Mouse (Mus musculus) CH12.LX (cell line): ENCODE data around the gene Exosc10. TPM values are rescaled to one million over a fixed set of nuclear protein-coding genes. Genes with fewer than 3 reads are reported as not detected.
A peak's percentile ranks its signal among the peaks of the same experiment; 100 is the strongest.

Experiments used
- DNase-seq: peaks from one replicate; pipeline ENCODE4 v3.0.0-alpha.2; 2013; ENCODE audit errors: extremely low read depth
- H3K27ac ChIP-seq: 2 replicates; pipeline ENCODE4 v1.5.1; 2012; ENCODE audit warnings: low read depth, mild to moderate bottlenecking, control low read depth, moderate library complexity; ENCODE audit not compliant: insufficient read depth
- H3K27me3 ChIP-seq: replicated peaks from 2 replicates; pipeline ENCODE3; 2012; ENCODE audit warnings: inconsistent platforms
- H3K36me3 ChIP-seq, 2 experiments: replicated peaks in 1 of 2; 2 replicates each; pipeline versions ENCODE3 to v1.6.1; 2012; ENCODE audit warnings: inconsistent platforms in 1 of 2, low read length in 1 of 2, mild to moderate bottlenecking in 1 of 2, mixed read lengths in 1 of 2, moderate library complexity in 1 of 2; ENCODE audit not compliant: control insufficient read depth in 1 of 2, insufficient read depth in 1 of 2
- H3K4me1 ChIP-seq, 2 experiments: 2 replicates each; pipeline ENCODE4 v1.6.1; 2012; ENCODE audit warnings: inconsistent platforms in 1 of 2, moderate library complexity in 1 of 2; ENCODE audit not compliant: insufficient read depth in 2 of 2, control insufficient read depth in 1 of 2
- H3K4me2 ChIP-seq: 2 replicates; pipeline ENCODE4 v1.6.1; 2012; ENCODE audit warnings: low read depth, mild to moderate bottlenecking, control low read depth; ENCODE audit not compliant: poor library complexity, insufficient read depth, severe bottlenecking
- H3K4me3 ChIP-seq, 3 experiments: fragments of 150-350 bp in 1 of 3; sonication (generic) in 1 of 3; replicated peaks in 1 of 3; 2 replicates each; pipeline versions ENCODE3 to v1.5.1; 2011 to 2012; ENCODE audit warnings: low read depth in 2 of 3, low read length in 2 of 3, mild to moderate bottlenecking in 2 of 3, moderate library complexity in 2 of 3, control low read depth in 1 of 3, improper control_type of control experiment in 1 of 3, inconsistent platforms in 1 of 3, mixed read lengths in 1 of 3; ENCODE audit not compliant: poor library complexity in 1 of 3
- H3K79me2 ChIP-seq: replicated peaks from 2 replicates; pipeline ENCODE4 v1.6.1; 2012; ENCODE audit warnings: mild to moderate bottlenecking, moderate library complexity; ENCODE audit not compliant: control insufficient read depth, poor library complexity, insufficient read depth, severe bottlenecking; ENCODE audit errors: extremely low read depth
- H3K9ac ChIP-seq: 2 replicates; pipeline ENCODE4 v1.6.1; 2012; ENCODE audit warnings: low read depth, mild to moderate bottlenecking, control low read depth, moderate library complexity; ENCODE audit not compliant: insufficient read depth
- H3K9me3 ChIP-seq: replicated peaks from 2 replicates; pipeline ENCODE3; 2012; ENCODE audit warnings: low read length, inconsistent platforms, mixed read lengths
- BHLHE40 ChIP-seq: IDR thresholded peaks from 2 replicates; pipeline ENCODE4 v1.6.1; 2011; ENCODE audit warnings: mild to moderate bottlenecking, low read depth, low read length, improper control_type of control experiment
- CHD1 ChIP-seq: IDR thresholded peaks from 2 replicates; pipeline ENCODE4 v1.6.1; 2012; ENCODE audit warnings: low read depth, low read length, improper control_type of control experiment, inconsistent platforms
- E2F4 ChIP-seq: IDR thresholded peaks from 2 replicates; pipeline ENCODE4 v1.6.1; 2011; ENCODE audit warnings: low read depth, low read length, improper control_type of control experiment; ENCODE audit not compliant: insufficient replicate concordance
- ELF1 ChIP-seq: IDR thresholded peaks from 2 replicates; pipeline ENCODE4 v1.6.1; 2014; ENCODE audit warnings: low read depth, mild to moderate bottlenecking, inconsistent platforms, low read length, improper control_type of control experiment
- EP300 ChIP-seq: IDR thresholded peaks from 2 replicates; pipeline ENCODE4 v1.6.1; 2011; ENCODE audit warnings: low read length, improper control_type of control experiment
- ETS1 ChIP-seq: conservative IDR thresholded peaks from 2 replicates; pipeline ENCODE4 v1.6.1; 2012; ENCODE audit warnings: low read depth, mild to moderate bottlenecking, inconsistent platforms, low read length, improper control_type of control experiment, moderate library complexity
- HCFC1 ChIP-seq: IDR thresholded peaks from 2 replicates; pipeline ENCODE4 v1.6.1; 2012; ENCODE audit warnings: low read depth, mild to moderate bottlenecking, inconsistent platforms, low read length, improper control_type of control experiment
- IRF4 ChIP-seq: IDR thresholded peaks from 2 replicates; pipeline ENCODE4 v1.6.1; 2014; ENCODE audit warnings: low read depth, mild to moderate bottlenecking, inconsistent platforms, low read length, improper control_type of control experiment
- JUN ChIP-seq: IDR thresholded peaks from 2 replicates; pipeline ENCODE4 v1.6.1; 2011; ENCODE audit warnings: low read depth, mild to moderate bottlenecking, low read length, improper control_type of control experiment, moderate library complexity; ENCODE audit not compliant: insufficient read depth
- MAFK ChIP-seq: IDR thresholded peaks from 2 replicates; pipeline ENCODE4 v1.6.1; 2011; ENCODE audit warnings: low read length, improper control_type of control experiment; ENCODE audit not compliant: insufficient replicate concordance
- PAX5 ChIP-seq: IDR thresholded peaks from 2 replicates; pipeline ENCODE4 v1.6.1; 2012; ENCODE audit warnings: low read length, inconsistent platforms, mixed read lengths
- POLR2A ChIP-seq: IDR thresholded peaks from 2 replicates; pipeline ENCODE4 v1.6.1; 2011; ENCODE audit warnings: low read depth, mild to moderate bottlenecking, improper control_type of control experiment, low read length
- POLR2AphosphoS2 ChIP-seq: IDR thresholded peaks from 2 replicates; pipeline ENCODE4 v1.6.1; 2011; ENCODE audit warnings: low read depth, low read length, improper control_type of control experiment
- RCOR1 ChIP-seq: conservative IDR thresholded peaks from 2 replicates; pipeline ENCODE4 v1.6.1; 2012; ENCODE audit warnings: low read depth, mild to moderate bottlenecking, inconsistent platforms, low read length, improper control_type of control experiment
- SIN3A ChIP-seq: IDR thresholded peaks from 2 replicates; pipeline ENCODE4 v1.6.1; 2012; ENCODE audit warnings: low read length, improper control_type of control experiment, inconsistent platforms
- TBP ChIP-seq: conservative IDR thresholded peaks from 2 replicates; pipeline ENCODE4 v1.6.1; 2011; ENCODE audit warnings: low read depth, low read length, improper control_type of control experiment
- USF2 ChIP-seq: conservative IDR thresholded peaks from 2 replicates; pipeline ENCODE4 v1.6.1; 2011; ENCODE audit warnings: low read depth, low read length, improper control_type of control experiment
- ZC3H11A ChIP-seq: IDR thresholded peaks from 2 replicates; pipeline ENCODE4 v1.6.1; 2012; ENCODE audit warnings: low read depth, mild to moderate bottlenecking, inconsistent platforms, low read length, improper control_type of control experiment
- ZMIZ1 ChIP-seq: IDR thresholded peaks from 2 replicates; pipeline ENCODE4 v1.6.1; 2012; ENCODE audit warnings: low read depth, mild to moderate bottlenecking, inconsistent platforms, low read length, improper control_type of control experiment
- dilution Hi-C: fragments of 300-500 bp; cut with MboI; formaldehyde crosslinking; loops from 2 replicates; pipeline ENCODE4 v1.14.3; 2020; ENCODE audit warnings: low sequenced_read_pairs; ENCODE audit not compliant: extremely low pct_unique_long_range_greater_than_20kb, extremely low pct_ligation_motif_present
- in situ Hi-C: fragments of 300-500 bp; cut with MboI; formaldehyde crosslinking; loops from 3 replicates; pipeline ENCODE4 v1.14.3; 2019; ENCODE audit warnings: low sequenced_read_pairs, low pct_ligation_motif_present, low pct_unique_long_range_greater_than_20kb, mixed read lengths
- polyA plus RNA-seq: library from polyadenylated mRNA; unstranded; fragments of >175 nt; gene quantifications from 2 replicates; pipeline ENCODE4 v1.2.1, GENCODE M21; 2012; ENCODE audit warnings: low read depth; ENCODE audit not compliant: insufficient read length
- total RNA-seq, 2 experiments: library from RNA; depleted of rRNA; stranded (reverse); fragments of 300-350 nt in 1 of 2; fragments of >200 nt in 1 of 2; gene quantifications; 2 replicates each; pipeline ENCODE4 v1.2.3; 2012 to 2014

Gene Exosc10
- total and polyA plus RNA-seq, 3 experiments: 40.1 to 108 (median 61.8) TPM

DNA sequence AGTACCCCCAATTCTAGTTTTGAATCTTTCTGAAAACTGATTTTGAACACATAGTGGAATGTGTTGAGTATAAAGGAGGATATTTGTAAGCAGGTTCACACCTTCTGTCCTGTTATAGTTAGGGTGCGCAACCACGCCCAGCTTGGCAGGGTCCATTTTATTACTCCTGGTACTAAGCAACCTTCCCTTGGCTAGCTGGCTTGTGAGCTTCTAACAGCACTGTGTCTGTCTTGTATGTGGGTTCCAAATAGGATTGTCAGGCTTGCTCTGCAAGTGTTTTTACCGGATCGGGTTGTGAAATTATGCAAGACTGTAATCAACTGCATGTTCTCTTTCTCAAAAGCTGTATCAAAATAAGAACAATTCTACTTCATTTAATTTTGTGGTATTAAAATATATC lies 64.3 kb downstream of the Exosc10 start:
- in situ Hi-C loops (loop anchor here (25.0 kb wide), 1 partner anchor 460 kb away; the partner anchor contains the start of genes Fbxo2, Fbxo44 and Fbxo6), dilution Hi-C loops (no loop called here)
- peaks cover 6 to 58% of the 10 kb centered on the region in 2 experiments for H3K4me1 ChIP-seq

DNA sequence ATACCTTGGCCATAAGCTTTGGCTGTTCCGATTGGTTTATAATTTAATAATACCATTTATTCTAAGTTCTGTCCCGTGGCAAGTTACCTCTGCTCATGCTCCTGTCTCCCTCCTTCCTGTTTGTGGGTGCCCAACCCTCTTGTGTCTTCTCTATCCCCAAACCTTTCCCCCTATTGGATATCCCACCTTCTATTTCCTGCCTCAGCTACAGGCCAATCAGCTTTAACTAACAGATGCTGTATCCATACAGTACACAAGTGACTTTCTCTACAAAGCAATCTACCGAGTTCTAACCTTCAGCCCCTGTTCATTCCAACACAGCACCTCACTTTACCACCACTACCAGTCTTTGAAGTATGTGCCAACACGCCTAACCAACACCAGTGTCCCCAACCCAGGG lies 65.4 kb downstream of the Exosc10 start:
- no peak overlapping the region; the same call in 1 of the 2 replicates for H3K9ac ChIP-seq
- H3K4me2 ChIP-seq: peak overlapping the region; percentile 95; the same call in 1 of the 2 replicates
- in situ Hi-C loops: loop anchor here (25.0 kb wide), 1 partner anchor 461 kb away; the partner anchor contains the start of genes Fbxo2, Fbxo44 and Fbxo6

More for the DNA sequence above, 64.3 kb downstream of the Exosc10 start:
- Histone ChIP-seq H3K9ac (no peak overlapping the region), H3K4me3 (no peak overlapping the region), H3K27me3 (no peaks in the 10 kb centered on the region), H3K9me3 (no peaks in the 10 kb centered on the region), H3K4me2 (no peak overlapping the region), H3K36me3 (peaks cover 60 to 70% of the 10 kb centered on the region in 2 experiments), H3K27ac (no peak overlapping the region), H3K79me2 (peaks cover 75% of the 10 kb centered on the region)
- DNase-seq: no peak
- TF ChIP-seq EP300 (no peak), PAX5 (no peak), POLR2A (no peak), TBP (no peak), ELF1 (no peak), SIN3A (no peak)

DNA sequence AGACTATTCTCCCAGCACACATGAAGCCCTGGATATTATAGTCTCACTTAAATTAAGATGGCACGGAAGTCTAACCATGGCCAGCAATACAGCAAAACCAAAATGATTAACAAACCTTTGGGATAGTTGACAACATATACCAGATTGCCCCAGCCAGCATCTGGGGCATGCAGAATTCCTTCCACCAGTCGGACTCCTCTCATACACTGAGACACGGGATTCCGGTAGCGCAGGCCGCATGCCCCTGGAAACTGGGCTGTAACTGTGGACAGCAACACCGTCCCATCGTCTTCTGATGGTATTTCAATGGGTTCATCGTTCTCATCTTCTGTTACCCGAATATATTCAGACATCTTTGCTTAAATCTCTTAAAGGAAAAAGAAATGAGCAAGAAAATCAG lies 66.8 kb downstream of the Exosc10 start:
- dilution Hi-C loops: no loop called here
- DNase-seq: no peak
- in situ Hi-C loops: no loop called here
- peak overlapping the region; percentile 95 for H3K4me2 ChIP-seq
- TF ChIP-seq E2F4 (no peak), IRF4 (no peak), USF2 (no peak), HCFC1 (no peak), RCOR1 (no peak), EP300 (no peak), ZMIZ1 (no peak), MAFK (no peak), BHLHE40 (no peak), ETS1 (no peak), ZC3H11A (no peak), JUN (no peak)
- TF ChIP-seq, all 38 proteins: peak for 0
- peak overlapping the region; percentile 99 for H3K9ac ChIP-seq
- no peaks in the 10 kb centered on the region for H3K27me3 ChIP-seq
- H3K9me3 ChIP-seq: no peaks in the 10 kb centered on the region
- H3K36me3 ChIP-seq: peaks cover 41 to 50% of the 10 kb centered on the region in 2 experiments
- peaks cover 6 to 48% of the 10 kb centered on the region in 2 experiments for H3K4me1 ChIP-seq
- H3K4me3 ChIP-seq: peak overlapping the region; percentile 71 to 94 (median 87)
- H3K79me2 ChIP-seq: peaks cover 61% of the 10 kb centered on the region
- H3K27ac ChIP-seq: no peak overlapping the region

More for the DNA sequence above, 65.4 kb downstream of the Exosc10 start:
- H3K4me3 ChIP-seq: peak overlapping the region in 1 of 3 experiments; percentile 94
- TF ChIP-seq CHD1: no peak
- TF ChIP-seq POLR2AphosphoS2: 0 out of 2 replicates have a peak, but pooled peaks have one; percentile 41
- TF ChIP-seq, all 38 proteins: peak for 1
- Histone ChIP-seq H3K36me3 (peaks cover 55 to 64% of the 10 kb centered on the region in 2 experiments), H3K79me2 (peaks cover 70% of the 10 kb centered on the region), H3K27ac (no peak overlapping the region), H3K27me3 (no peaks in the 10 kb centered on the region), H3K9me3 (no peaks in the 10 kb centered on the region), H3K4me1 (peaks cover 6 to 59% of the 10 kb centered on the region in 2 experiments)
- dilution Hi-C loops: no loop called here
- DNase-seq: no peak
